Mouse (Mus musculus) stomach, embryonic 15.5 days (tissue): ENCODE measurements around the gene Hira. TPM values are rescaled to one million over a fixed set of nuclear protein-coding genes. Genes with fewer than 3 reads are reported as not detected.
"Not testable (repeated sequence)": the region's sequence is repeated elsewhere in the genome, so short reads cannot be mapped to it uniquely, and the experiment has no call there.

Experiments
- ATAC-seq: fragments of 200-750 bp; cut with Nextera tagmentation; 2 replicates; pipeline ENCODE4 v1.8.0; 2017; ENCODE audit warnings: low read depth, moderate number of reproducible peaks, moderate TSS enrichment; ENCODE audit not compliant: insufficient read depth, low FRiP score
- H3K27ac ChIP-seq: fragments of 300-500 bp; sonication (generic); 2 replicates; pipeline ENCODE4 v1.5.1; 2015; ENCODE audit warnings: mild to moderate bottlenecking, inconsistent platforms
- H3K27me3 ChIP-seq: fragments of 300-500 bp; sonication (generic); replicated peaks from 2 replicates; pipeline ENCODE4 v1.6.1; 2015; ENCODE audit warnings: inconsistent platforms
- H3K36me3 ChIP-seq: fragments of 300-500 bp; sonication (generic); 2 replicates; pipeline ENCODE4 v1.6.1; 2015; ENCODE audit warnings: inconsistent platforms
- H3K4me1 ChIP-seq: fragments of 300-500 bp; sonication (generic); 2 replicates; pipeline ENCODE4 v1.6.1; 2015; ENCODE audit warnings: inconsistent platforms
- H3K4me2 ChIP-seq: fragments of 300-500 bp; sonication (generic); 2 replicates; pipeline ENCODE4 v1.6.1; 2015; ENCODE audit warnings: mild to moderate bottlenecking, inconsistent platforms
- H3K4me3 ChIP-seq: fragments of 300-500 bp; sonication (generic); replicated peaks from 2 replicates; pipeline ENCODE4 v1.5.1; 2015; ENCODE audit warnings: inconsistent platforms
- H3K9ac ChIP-seq: fragments of 300-500 bp; sonication (generic); 2 replicates; pipeline ENCODE4 v1.6.1; 2015; ENCODE audit warnings: inconsistent platforms
- H3K9me3 ChIP-seq: fragments of 300-500 bp; sonication (generic); 2 replicates; pipeline ENCODE4 v1.6.1; 2016; ENCODE audit warnings: inconsistent platforms
- WGBS: fragments of 180-500 bp; shearing (Covaris S2); methylation state at CpG from one replicate; pipeline ENCODE4 v1.1.7; 2015; 5-methylcytosine and 5-hydroxymethylcytosine counted together
- polyA plus RNA-seq: library from polyadenylated mRNA; unstranded; fragments of >200 nt; fragmentation: Nextera tagmentation; extraction: Ambion mirVana; gene quantifications from 2 replicates; pipeline ENCODE4 v1.2.1, GENCODE M21; 2015

The Hira gene
- polyA plus RNA-seq, 1 experiment from 2014 or later = 13.5 TPM

- H3K4me2 ChIP-seq, H3K27me3 ChIP-seq, H3K4me3 ChIP-seq, ATAC-seq, H3K9me3 ChIP-seq, H3K27ac ChIP-seq, H3K9ac ChIP-seq, H3K4me1 ChIP-seq: not testable (repeated sequence)
- peaks cover 21% of the 10 kb centered on the region for H3K36me3 ChIP-seq
- WGBS = 77% methylated on average over 1 of the region's 1 CpGs
These were observed 6.3 kb upstream of the Hira start for GRCm38 (mm10) chr16:18870495-18870894.

- WGBS = under 1% methylated on average over 17 of the region's 17 CpGs
- no peak for ATAC-seq
These were observed 771 bp upstream of the Hira start for GRCm38 (mm10) chr16:18876091-18876441.

GRCm38 (mm10) chr16:18877386-18878090, 701 bp downstream of the Hira start:
- peak overlapping the region; percentile 87 for H3K9ac ChIP-seq
- H3K27ac ChIP-seq = peak overlapping the region; percentile 97
- peak; percentile 5; the same call in 1 of the 2 replicates for ATAC-seq
- H3K4me1 ChIP-seq = peaks cover 11% of the 10 kb centered on the region
- H3K36me3 ChIP-seq = peaks cover 10% of the 10 kb centered on the region
- peak overlapping the region; percentile 80 for H3K4me2 ChIP-seq
- no peaks in the 10 kb centered on the region for H3K9me3 ChIP-seq
- WGBS = under 1% methylated on average over 43 of the region's 43 CpGs
- H3K27me3 ChIP-seq = no peaks in the 10 kb centered on the region
- H3K4me3 ChIP-seq = peak overlapping the region; percentile 93

More at GRCm38 (mm10) chr16:18876091-18876441, 771 bp upstream of the Hira start:
- peak overlapping the region; percentile 80 for H3K4me2 ChIP-seq
- H3K4me1 ChIP-seq = peaks cover 11% of the 10 kb centered on the region
- H3K4me3 ChIP-seq = peak overlapping the region; percentile 93
- H3K36me3 ChIP-seq = peaks cover 19% of the 10 kb centered on the region
- no peaks in the 10 kb centered on the region for H3K27me3 ChIP-seq
- H3K27ac ChIP-seq = peak overlapping the region; percentile 97
- H3K9ac ChIP-seq = peak overlapping the region; percentile 67
- no peaks in the 10 kb centered on the region for H3K9me3 ChIP-seq

- Histone ChIP-seq H3K4me3 (peak overlapping the region; percentile 93), H3K36me3 (peaks cover 9% of the 10 kb centered on the region), H3K27me3 (no peaks in the 10 kb centered on the region), H3K4me2 (peak overlapping the region; percentile 80), H3K27ac (peak overlapping the region; percentile 97), H3K9ac (peak overlapping the region; percentile 87), H3K9me3 (no peaks in the 10 kb centered on the region), H3K4me1 (peaks cover 11% of the 10 kb centered on the region)
- no peak for ATAC-seq
- 21% methylated on average over 20 of the region's 20 CpGs for WGBS
These were observed 1.4 kb downstream of the Hira start for GRCm38 (mm10) chr16:18878091-18878720.

GRCm38 (mm10) chr16:18884044-18884443, 7.2 kb downstream of the Hira start:
- Histone ChIP-seq H3K27ac (no peak overlapping the region), H3K4me3 (no peak overlapping the region)
- no peak for ATAC-seq

GRCm38 (mm10) chr16:18893840-18894372, 17.1 kb downstream of the Hira start:
- Histone ChIP-seq H3K4me3 (no peak overlapping the region), H3K9ac (no peak overlapping the region), H3K4me2 (no peak overlapping the region), H3K27me3 (no peaks in the 10 kb centered on the region), H3K9me3 (no peaks in the 10 kb centered on the region), H3K27ac (no peak overlapping the region), H3K4me1 (no peaks in the 10 kb centered on the region), H3K36me3 (peaks cover 9% of the 10 kb centered on the region; the same call in 1 of the 2 replicates)
- 67% methylated on average over 4 of the region's 4 CpGs for WGBS
- no peak for ATAC-seq

More at GRCm38 (mm10) chr16:18884044-18884443, 7.2 kb downstream of the Hira start:
- Histone ChIP-seq H3K4me1 (peaks cover 5% of the 10 kb centered on the region), H3K27me3 (no peaks in the 10 kb centered on the region), H3K9me3 (no peaks in the 10 kb centered on the region), H3K36me3 (0 out of 2 replicates have a peak, but pooled peaks cover 3% of the 10 kb centered on the region), H3K9ac (no peak overlapping the region), H3K4me2 (no peak overlapping the region)

GRCm38 (mm10) chr16:18895249-18895648, 18.4 kb downstream of the Hira start:
- H3K4me2 ChIP-seq = no peak overlapping the region
- H3K27ac ChIP-seq = no peak overlapping the region
- no peak for ATAC-seq
- H3K4me3 ChIP-seq = no peak overlapping the region
- H3K9me3 ChIP-seq = no peaks in the 10 kb centered on the region
- 79% methylated on average over 3 of the region's 3 CpGs for WGBS
- peaks cover 14% of the 10 kb centered on the region; the same call in 1 of the 2 replicates for H3K36me3 ChIP-seq
- H3K9ac ChIP-seq = no peak overlapping the region
- no peaks in the 10 kb centered on the region for H3K4me1 ChIP-seq
- no peaks in the 10 kb centered on the region for H3K27me3 ChIP-seq

- Histone ChIP-seq H3K36me3 (peaks cover 16% of the 10 kb centered on the region), H3K27ac (no peak overlapping the region), H3K4me2 (no peak overlapping the region), H3K9ac (no peak overlapping the region), H3K27me3 (no peaks in the 10 kb centered on the region), H3K4me1 (no peaks in the 10 kb centered on the region), H3K9me3 (no peaks in the 10 kb centered on the region), H3K4me3 (no peak overlapping the region)
- WGBS = 57% methylated on average over 10 of the region's 10 CpGs
- ATAC-seq = peak; percentile 31; the same call in 1 of the 2 replicates
These were observed 19.6 kb downstream of the Hira start for GRCm38 (mm10) chr16:18896429-18896828.

- peaks cover 13% of the 10 kb centered on the region; the same call in 1 of the 2 replicates for H3K36me3 ChIP-seq
These were observed 28.8 kb downstream of the Hira start for GRCm38 (mm10) chr16:18905648-18906047.

GRCm38 (mm10) chr16:18916064-18916463, 39.2 kb downstream of the Hira start:
- Histone ChIP-seq H3K4me1 (no peaks in the 10 kb centered on the region), H3K4me3 (no peak overlapping the region), H3K9me3 (no peaks in the 10 kb centered on the region), H3K9ac (no peak overlapping the region), H3K27me3 (no peaks in the 10 kb centered on the region), H3K4me2 (no peak overlapping the region), H3K36me3 (peaks cover 18% of the 10 kb centered on the region; the same call in 1 of the 2 replicates), H3K27ac (no peak overlapping the region)
- no peak for ATAC-seq
- 88% methylated on average over 4 of the region's 4 CpGs for WGBS

More at GRCm38 (mm10) chr16:18905648-18906047, 28.8 kb downstream of the Hira start:
- 95% methylated on average over 1 of the region's 1 CpGs for WGBS
- Histone ChIP-seq H3K27ac (no peak overlapping the region), H3K4me3 (no peak overlapping the region), H3K4me2 (no peak overlapping the region), H3K9me3 (no peaks in the 10 kb centered on the region), H3K4me1 (no peaks in the 10 kb centered on the region), H3K9ac (no peak overlapping the region), H3K27me3 (no peaks in the 10 kb centered on the region)
- no peak for ATAC-seq

GRCm38 (mm10) chr16:18921771-18922170, 44.9 kb downstream of the Hira start:
- Histone ChIP-seq H3K27ac (no peak overlapping the region), H3K9ac (no peak overlapping the region), H3K4me1 (no peaks in the 10 kb centered on the region), H3K36me3 (peaks cover 25% of the 10 kb centered on the region), H3K4me2 (no peak overlapping the region), H3K9me3 (no peaks in the 10 kb centered on the region), H3K4me3 (no peak overlapping the region), H3K27me3 (no peaks in the 10 kb centered on the region)
- no peak for ATAC-seq
- 89% methylated on average over 2 of the region's 2 CpGs for WGBS

- ATAC-seq = no peak
- 88% methylated on average over 1 of the region's 1 CpGs for WGBS
These were observed 51.1 kb downstream of the Hira start for GRCm38 (mm10) chr16:18927963-18928362.

More at GRCm38 (mm10) chr16:18927963-18928362, 51.1 kb downstream of the Hira start:
- H3K27me3 ChIP-seq = no peaks in the 10 kb centered on the region
- H3K27ac ChIP-seq = no peak overlapping the region
- no peaks in the 10 kb centered on the region for H3K4me1 ChIP-seq
- H3K4me3 ChIP-seq = no peak overlapping the region
- H3K4me2 ChIP-seq = no peak overlapping the region
- no peak overlapping the region for H3K9ac ChIP-seq
- H3K36me3 ChIP-seq = peaks cover 30% of the 10 kb centered on the region
- H3K9me3 ChIP-seq = no peaks in the 10 kb centered on the region
